Mouse (Mus musculus) kidney, adult 9 months (tissue): ENCODE measurements around the gene Dstn.

Experiments
- DNase-seq: peaks from one replicate; pipeline ENCODE4 v3.0.0; 2022

The Dstn gene

DNA sequence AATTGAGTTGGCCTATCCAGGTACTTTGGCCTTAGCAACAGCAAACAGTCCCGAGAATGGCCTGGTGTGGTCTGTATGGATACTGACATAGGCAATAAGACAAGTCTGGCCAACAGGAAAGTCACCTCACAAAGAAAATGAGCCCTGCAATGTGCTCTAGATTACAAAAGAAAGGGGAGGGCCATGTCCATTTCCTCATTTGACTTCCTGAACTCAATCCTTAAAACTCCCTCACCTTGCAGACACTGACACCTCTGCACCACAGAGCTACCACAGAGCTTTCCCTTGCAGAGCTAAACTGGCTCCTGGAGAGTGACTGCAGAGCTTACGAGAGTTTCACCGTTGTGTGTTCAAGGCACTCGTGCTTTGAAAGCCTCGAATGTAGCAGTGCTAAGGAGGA, 47.1 kb downstream of the Dstn start:
- DNase-seq, result no peak

DNA sequence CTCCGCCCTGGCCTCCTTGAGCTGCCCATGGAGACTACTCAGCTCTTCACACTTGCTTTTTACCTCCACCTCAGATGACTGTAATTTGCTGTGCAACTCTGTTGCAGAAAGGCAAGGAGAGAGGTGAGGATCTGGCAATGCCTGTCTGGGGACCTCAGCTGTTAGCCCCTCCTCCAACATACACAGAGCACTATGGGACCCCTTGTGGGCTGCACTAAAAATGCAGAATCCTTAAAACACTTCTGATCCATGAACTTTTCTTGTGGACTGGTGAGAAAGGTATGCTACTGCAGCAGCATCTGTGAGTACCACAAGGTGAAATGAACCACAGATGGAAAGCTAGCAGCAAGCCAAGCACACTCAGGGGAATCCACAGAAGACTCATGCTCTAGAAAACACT, 48.2 kb downstream of the Dstn start:
- no peak for DNase-seq

DNA sequence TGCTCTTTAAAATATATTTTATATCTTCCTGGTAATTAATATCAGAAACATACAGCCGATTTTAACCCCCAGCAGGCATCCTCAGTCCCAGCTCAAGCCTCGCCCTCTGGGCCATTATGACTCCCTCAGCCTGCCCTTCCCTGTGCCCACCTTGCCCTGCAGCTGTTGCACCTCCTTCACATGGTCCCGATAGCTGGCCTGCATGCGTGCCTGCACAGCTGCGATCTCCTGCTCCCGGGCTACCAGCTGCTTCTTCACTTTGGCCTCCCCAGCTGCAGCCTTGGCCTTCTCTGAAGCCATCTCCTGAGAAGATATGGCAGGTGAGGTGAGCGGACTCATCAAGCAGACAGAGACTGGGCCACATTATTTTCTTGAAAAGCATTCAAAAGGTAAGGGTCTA, 54.1 kb downstream of the Dstn start:
- DNase-seq, result no peak

GRCm38 (mm10) chr2:143970841-143971240, 55.7 kb downstream of the Dstn start:
- no peak for DNase-seq

- no peak for DNase-seq
Observed at GRCm38 (mm10) chr2:143971887-143972286, 56.8 kb downstream of the Dstn start.

GRCm38 (mm10) chr2:143973161-143973560, 58.0 kb downstream of the Dstn start:
- no peak for DNase-seq

- no peak for DNase-seq
Observed at GRCm38 (mm10) chr2:143975146-143975649, 60.1 kb downstream of the Dstn start.

- DNase-seq, result no peak
Observed at GRCm38 (mm10) chr2:143978444-143979147, 63.5 kb downstream of the Dstn start.

DNA sequence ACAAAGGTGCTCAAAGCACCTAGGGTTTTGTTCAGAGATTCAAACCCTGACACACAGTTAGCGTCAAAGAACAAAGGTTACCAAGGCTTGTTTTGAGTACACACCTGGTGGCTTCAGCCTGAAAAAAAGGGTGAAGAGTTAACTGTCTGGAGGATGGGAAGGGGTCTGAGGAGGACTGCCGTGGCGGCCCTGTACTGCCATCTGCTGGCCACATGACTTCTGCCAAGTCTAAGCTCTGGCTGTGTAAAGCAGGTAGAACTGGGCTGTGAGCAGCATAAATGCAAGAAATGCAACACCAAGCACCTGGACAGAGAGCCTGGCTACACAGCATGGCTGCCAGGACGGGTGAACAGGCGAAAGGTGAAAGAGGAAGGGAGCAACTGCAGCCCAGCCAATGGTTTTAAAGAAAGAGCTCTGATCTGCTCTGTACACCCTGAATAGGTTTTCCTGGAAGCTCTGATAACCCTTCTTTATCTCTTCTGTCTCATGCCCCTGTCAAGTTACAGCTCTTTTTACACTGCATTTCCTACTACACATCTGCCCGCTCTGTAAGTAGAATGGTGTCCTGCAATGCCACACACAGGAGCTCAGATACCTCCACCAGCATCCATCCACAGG, 65.8 kb downstream of the Dstn start:
- peak; percentile 69 for DNase-seq

DNA sequence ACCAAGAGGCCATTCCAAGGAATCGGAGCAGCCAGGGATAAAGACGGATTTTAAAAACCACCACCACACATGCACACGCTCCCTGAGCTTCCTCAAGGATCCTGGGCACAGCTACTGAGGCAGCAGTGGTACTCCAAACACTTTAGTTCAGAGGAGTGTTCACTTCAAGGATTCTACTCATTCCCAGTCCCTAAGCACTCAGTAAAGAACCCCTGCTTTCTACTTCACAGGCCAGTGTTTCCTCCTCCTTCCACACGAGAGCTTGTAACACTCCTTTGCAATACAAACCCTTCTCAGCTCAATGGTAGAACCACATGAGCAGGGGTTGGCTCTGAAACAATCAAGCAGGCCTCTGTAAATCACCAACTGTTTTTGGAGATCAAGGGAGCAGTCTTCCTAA, 67.0 kb downstream of the Dstn start:
- DNase-seq, result no peak

DNA sequence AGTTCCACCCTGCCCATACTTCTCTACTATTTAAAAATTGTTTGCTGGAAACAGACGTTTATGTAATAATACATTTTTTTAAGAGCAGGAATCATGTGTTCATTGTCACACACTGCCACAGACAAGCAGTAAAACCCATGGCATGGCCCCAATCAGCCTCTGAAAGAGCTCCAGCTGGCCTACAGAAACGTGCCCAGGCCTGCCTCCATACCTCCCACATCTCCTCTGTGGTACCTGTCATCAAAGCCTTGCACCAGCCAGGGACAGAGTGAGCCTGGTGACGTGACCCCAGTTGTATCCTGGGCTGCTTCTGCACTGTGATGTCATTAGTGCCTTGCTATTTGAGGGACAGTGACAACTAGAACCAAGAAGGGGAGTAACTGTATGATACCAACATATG, 67.8 kb downstream of the Dstn start:
- DNase-seq, result no peak

DNA sequence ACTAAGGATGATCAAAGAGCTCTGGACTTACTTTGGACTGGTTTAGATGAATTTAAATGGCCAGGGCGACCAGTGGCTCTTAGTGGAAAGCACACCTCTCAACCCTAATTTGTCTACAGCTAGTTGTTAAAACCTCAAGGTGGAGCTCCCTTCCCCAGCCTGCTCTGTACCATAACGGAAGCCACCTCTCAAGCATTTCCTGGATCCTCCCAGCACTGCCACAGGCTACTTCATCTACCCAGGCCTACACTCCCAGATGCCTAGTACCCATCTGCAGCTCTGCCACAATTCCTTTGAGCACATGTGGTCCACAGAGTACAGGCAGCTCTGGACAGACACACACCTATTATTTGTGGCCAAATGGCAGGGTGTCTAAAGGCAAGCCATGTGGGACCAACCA, 68.4 kb downstream of the Dstn start:
- DNase-seq, result no peak

DNA sequence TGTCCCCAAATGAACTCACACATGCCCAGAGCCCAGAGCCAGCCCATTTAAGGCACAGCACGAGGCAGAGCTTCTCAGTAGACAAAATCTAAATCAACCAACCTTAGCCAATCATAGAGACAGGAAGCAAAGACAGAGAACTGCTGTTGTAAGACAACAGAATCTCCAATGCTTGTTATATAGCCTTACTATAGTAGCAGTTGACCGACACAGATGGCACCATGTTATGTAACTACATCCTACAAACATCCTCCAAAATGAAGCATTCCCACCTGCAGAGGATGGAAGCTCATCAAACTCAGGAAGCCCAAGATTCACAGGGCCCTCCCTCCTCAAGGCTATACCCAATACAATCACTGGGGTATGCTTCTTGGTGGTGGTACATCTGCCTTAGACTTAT, 72.4 kb downstream of the Dstn start:
- DNase-seq, result no peak

GRCm38 (mm10) chr2:143988016-143988415, 72.9 kb downstream of the Dstn start:
- peak; percentile 58 for DNase-seq

GRCm38 (mm10) chr2:143990997-143991396, 75.9 kb downstream of the Dstn start:
- DNase-seq, result peak; percentile 91

DNA sequence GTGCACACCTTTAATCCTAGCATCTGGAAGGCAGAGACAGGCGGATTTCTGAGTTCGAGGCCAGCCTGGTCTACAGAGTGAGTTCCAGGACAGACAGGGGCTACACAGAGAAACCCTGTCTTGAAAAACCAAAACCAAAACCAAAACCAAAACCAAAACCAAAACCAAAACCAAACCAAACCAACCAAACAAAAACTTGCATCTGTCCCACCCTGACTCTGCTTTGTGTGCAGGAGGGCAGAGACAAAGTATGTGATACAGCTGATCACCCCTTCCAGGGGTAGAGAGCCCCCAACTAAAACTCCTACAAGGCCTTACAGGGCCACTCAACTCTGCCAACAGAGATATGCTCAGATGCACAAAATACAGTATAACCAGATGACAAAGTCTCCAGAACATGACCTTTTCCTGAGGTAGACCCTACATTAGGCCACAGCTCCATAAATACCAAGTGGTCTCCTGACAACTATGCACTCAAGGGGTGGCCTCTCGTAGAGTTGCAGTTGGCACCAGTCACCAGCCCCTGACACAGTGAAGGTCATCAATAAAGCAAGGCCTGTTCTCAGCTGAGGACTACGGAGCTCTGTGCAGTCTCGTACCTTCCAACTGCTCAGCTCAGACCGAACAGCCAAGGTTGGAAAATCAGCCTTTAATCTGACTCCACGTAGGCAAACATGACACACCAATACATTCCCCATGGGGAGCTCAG, 77.0 kb downstream of the Dstn start:
- no peak for DNase-seq
